Mouse (Mus musculus) thymus, postnatal 25 days (tissue): Measurements from ENCODE around the gene Zfp36l1.

ENCODE experiments used
- DNase-seq: peaks from one replicate; pipeline ENCODE4 v3.0.0; 2022

Gene Zfp36l1

GRCm38 (mm10) chr12:80064306-80064705 is 48.5 kb downstream of the Zfp36l1 start:
- no peak for DNase-seq

DNA sequence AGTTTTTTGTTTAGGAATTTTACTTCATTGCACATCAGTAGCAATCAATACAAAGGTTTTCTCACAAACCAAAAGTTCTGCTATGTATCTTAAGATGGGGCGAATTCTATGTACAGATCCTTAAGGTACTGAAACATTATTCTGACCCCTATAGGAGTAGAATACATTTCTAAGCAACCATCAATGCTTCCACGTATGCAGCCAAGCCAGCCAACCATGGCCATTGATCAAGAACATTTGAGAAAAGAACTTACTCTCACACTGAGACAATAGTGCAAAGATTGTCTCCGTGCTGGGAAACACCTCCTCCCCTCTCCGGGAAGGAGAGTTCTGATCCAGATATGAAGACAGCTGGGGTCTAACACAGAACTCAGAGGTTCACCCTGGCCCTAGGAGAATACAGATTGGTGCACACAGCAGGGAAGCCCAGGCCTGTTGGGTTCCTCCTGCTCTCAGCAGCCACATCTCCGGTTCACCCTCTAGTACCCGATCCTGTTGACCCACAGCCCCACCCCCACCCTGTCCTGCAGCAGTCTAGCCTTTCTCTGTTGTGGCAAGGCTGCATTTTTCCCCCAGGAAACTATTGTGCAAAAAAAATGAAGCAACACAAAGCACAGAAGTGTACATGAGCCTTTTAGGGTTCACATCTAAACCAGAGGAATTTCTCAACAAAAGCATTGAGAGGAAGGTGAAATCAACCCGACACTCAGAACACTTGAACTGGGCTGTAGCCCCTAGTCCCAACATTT is 49.2 kb downstream of the Zfp36l1 start:
- no peak for DNase-seq

- DNase-seq = peak; percentile 22
These were observed 50.1 kb downstream of the Zfp36l1 start for GRCm38 (mm10) chr12:80062410-80063401.

- no peak for DNase-seq
These were observed 51.0 kb downstream of the Zfp36l1 start for GRCm38 (mm10) chr12:80061810-80062209.

DNA sequence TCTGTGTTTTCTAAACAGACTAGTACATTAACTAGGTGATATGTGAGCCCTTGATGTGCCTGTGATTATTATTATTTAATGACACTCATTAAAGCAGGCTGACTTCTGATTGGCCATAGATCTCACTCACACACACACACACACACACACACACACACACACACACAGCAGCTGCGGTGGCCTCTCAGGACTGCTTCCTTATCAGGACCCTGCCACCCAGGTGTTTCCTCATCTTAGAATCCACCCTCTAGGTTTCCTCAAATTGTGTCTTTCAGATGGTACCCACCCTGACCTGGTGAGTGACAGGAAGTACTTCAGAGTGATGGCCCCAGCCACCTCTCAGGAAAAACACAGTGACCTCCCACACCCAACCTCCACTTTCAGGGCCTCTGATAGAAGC is 52.0 kb downstream of the Zfp36l1 start:
- peak; percentile 42 for DNase-seq

DNA sequence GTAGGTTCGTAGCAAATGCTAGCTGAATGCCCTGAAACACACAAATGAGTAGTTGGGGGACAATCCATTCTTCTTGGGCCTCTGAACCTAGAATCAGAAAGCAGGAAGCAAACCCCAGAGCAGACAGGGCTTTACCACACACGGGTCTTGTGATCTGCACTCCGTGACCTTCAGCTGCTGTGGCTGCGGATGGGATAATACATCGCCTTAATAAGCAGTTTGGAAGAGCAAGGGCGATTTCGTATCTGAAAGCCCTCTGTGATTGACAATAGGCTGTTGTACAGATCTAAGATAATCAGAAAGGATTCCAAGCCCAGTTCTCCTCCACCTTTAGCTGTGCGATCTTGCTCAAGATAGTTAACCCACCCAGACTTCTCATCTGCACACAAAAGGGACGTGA is 52.5 kb downstream of the Zfp36l1 start:
- peak; percentile 22 for DNase-seq

DNA sequence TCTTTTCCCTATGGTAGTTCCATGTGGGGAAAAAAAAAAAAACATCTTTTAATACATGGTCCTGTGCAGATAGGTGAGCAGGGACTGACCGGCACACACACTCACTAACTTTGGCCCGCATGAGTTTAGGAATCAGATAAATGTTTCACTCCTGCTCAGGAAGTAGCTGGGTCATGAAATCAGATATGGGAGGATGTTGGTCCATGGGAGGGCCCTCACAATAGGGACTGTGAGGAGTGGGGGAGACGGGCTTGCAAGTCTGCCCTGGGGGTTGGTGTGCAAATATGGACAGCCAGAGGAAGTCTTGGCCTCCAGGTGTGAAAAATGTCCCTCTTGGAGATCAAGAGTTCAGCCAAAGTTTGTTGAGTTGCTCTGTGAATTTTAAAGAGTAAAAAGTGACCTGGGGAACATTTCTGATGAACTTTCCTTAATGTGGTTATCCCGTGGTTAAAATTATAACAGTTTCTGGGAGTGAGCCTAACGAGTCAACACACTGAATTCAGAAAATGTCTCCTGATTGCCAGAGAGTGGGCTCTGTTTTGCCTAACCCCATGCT is 53.0 kb downstream of the Zfp36l1 start:
- DNase-seq = no peak
